Mouse (Mus musculus) heart, adult 8-10 months (tissue): Measurements from ENCODE around the gene Ubr7. TPM values are rescaled to one million over a fixed set of nuclear protein-coding genes. Genes with fewer than 3 reads are reported as not detected.

Source experiments
- DNase-seq: peaks from one replicate; pipeline ENCODE4 v3.0.0; 2022; ENCODE audit warnings: low spot score
- total RNA-seq, 4 experiments: library from RNA; stranded (reverse); gene quantifications; 2 replicates each; pipeline ENCODE4 v1.2.4; 2022

Gene Ubr7
- total RNA-seq = 10 to 100 TPM; 23.1 to 24.9 (median 24.7) TPM

DNA sequence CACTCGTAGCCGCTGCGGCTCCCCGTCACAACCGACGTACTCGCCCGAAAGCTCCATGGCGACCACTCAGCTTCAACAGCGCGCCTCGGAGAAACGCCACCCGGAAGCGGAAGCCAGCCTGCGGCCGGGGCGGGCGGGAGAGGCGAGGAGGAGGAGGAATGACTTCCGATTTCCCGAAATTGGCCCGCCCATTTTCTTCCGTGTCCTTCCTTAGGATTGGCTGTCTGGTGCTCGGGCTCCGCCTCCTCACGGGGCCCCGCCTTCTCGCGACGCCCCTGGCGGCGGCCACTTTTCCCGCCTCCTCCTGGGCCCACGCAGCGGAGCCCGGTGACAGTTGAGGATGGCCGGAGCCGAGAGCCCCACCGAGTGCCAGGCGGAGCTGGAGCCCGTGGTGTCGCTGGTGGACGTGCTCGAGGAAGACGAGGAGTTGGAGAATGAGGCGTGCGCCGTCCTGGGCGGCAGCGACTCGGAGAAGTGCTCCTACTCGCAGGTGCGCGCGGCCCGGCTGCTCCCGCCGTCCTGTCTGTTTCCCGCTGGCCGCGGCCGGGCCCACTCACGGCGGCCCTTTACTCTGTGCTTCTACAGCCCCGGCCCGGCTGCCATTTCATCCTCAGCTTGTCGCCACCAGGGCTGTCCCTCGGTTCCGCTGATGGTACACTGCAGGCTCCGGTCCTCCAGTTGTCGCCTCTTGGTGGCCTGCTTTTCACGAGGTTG is at the start of gene Ubr7, which contains the start of the genes Gm28051 and Gon7:
Ubr7 (plus strand) TSS at position 279 of the 714 bp plus-strand sequence.
Gm28051 (minus strand) TSS at position 77 of the 714 bp plus-strand sequence.
Gon7 (minus strand) TSS at position 115 of the 714 bp plus-strand sequence.
- DNase-seq = peak; percentile 96

DNA sequence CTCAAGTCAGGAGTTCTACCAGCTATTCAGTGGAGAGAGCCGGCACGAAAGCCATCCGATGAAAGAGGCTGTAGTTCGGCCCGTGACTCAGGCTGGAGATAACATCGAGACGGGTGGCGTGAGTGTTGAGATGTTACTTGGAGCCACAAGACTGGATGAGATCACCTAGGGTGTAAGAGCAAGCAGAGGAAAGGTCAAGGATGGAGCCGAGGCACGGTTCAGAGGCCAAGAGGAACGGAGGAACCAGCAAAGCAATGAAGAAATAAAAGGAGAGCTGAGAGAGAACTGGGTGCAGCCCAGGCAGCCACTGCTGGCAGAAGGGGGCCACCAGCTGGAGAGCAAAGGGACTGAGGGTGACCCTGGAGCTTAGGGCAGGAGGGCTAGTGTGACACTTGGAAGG is 49.5 kb upstream of the Ubr7 start:
- peak; percentile 28 for DNase-seq

DNA sequence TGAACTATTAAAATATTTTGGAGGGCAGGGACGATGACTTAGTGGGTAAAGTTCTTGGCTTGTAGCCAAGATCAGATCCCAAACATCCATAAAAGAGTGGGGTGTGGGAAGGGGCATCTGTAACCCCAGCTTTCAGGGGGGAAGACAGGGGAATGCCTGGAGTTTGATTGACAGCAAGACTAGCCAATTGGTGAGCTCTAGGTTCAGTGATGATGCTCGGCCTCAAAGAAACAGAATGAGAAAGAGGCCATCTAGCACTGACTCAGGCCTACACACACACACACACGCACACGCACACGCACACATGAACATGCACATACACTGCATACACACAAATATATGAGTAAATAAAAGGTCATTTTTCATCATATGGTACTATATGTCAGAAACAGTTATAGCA is 47.9 kb upstream of the Ubr7 start:
- no peak for DNase-seq

DNA sequence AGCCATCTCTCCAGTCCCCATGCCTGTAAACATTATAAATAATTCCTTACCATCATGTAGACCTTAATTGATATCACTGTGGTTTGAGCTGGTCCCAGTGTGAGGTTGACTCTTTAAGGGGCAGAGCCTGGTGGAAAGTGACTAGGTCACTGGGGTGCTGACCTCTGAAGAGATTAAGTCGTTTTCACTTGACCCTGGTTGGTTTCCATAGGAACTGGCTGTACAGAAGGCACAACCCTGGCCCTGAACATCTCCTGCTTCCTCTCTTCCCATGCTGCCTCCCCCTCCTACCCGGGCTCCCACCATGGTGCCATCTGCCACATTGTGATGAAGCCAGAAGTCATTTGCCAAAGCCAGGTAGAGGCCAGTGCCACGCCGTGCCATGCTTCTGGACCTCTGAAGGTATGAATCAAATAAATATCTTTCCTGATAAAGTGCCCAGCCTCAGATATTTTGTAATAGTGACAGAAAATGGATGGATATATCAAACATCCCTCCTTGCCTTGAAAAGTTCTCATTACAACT is 46.9 kb upstream of the Ubr7 start:
- DNase-seq = no peak

DNA sequence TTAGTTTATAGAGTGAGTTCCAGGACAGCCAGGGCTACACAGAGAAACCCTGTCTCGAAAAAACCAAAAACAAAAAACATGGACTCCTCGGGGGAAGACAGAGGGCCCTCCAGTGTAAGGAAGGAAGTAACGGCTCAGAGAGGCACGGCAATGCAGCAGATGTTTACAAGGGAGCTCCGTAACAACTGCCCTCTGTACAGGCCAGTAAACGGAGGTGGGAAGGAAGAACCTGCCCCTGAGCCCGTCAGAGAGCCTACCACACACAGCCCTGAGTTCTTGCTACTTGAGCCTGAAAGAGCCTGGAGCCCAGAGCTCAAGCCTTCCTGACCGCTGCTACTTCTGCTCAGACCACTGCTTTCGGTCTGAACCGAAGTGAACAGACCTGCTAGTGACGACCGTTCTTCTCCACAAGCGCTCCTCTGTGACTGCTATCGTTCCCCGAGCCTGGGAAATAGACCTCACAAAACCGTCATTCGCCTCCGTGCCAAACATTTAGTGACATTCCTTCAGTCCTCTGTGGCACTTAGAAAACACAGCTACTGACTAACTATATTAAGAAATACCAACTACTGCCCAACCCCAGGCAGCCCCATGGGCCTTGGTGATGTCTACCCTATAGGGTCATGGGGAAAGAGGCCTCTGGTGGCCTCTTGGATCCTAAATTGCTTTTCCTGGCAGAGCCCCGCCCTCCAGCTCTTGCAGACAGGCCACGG is 44.5 kb upstream of the Ubr7 start:
- no peak for DNase-seq

DNA sequence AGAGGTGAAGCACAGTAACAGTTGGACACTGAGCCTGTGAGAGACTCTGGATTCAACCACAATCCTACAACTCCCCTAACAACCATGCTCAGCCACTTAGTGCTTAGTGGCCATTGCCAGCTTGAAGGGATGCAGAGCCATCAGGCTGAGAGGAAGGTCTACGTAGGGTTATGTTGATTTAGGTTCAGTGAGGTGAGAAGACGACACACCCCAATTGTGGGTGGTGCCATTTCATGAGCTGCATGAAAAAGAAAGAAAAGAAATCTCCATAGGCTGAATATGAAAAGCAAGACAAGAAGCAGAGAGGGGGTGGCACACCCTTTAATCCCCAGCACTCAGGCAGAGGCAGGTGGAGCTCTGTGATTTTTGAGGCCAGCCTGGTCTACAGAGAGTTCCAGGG is 43.7 kb upstream of the Ubr7 start:
- no peak for DNase-seq

DNA sequence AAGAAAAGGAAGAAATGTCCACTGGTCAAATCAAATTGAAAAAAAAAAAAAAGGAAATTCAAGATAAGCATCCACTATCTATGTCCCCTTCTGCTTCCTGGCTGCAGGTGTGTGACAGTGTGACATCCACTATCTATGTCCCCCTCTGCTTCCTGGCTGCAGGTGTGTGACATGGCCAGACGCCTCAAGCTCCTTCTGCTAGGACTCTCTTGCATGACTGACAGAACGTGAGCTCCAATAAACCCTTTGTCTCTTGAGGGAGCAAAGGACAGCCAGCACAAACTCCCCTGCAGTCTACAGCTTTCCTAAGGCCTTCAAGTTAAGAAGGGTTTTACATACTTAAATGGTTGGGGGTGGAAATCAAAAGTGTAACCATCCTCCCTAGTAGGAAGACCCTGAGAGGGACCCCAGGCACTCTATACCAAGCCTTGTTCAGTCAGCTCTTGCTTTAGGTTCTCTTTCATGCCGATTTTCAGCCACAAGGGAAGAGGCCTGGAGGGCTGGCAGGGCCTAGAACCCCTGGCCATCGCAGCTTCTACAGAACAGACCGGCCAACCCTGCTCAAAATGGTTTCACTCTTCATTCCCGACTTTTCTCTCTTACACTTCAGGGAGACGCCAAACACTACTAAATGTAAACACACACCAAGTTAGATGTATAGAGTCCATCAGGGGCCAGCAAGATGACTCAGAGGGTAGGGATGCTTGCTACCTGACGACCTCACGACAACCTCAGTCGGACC is 42.9 kb upstream of the Ubr7 start:
- no peak for DNase-seq

DNA sequence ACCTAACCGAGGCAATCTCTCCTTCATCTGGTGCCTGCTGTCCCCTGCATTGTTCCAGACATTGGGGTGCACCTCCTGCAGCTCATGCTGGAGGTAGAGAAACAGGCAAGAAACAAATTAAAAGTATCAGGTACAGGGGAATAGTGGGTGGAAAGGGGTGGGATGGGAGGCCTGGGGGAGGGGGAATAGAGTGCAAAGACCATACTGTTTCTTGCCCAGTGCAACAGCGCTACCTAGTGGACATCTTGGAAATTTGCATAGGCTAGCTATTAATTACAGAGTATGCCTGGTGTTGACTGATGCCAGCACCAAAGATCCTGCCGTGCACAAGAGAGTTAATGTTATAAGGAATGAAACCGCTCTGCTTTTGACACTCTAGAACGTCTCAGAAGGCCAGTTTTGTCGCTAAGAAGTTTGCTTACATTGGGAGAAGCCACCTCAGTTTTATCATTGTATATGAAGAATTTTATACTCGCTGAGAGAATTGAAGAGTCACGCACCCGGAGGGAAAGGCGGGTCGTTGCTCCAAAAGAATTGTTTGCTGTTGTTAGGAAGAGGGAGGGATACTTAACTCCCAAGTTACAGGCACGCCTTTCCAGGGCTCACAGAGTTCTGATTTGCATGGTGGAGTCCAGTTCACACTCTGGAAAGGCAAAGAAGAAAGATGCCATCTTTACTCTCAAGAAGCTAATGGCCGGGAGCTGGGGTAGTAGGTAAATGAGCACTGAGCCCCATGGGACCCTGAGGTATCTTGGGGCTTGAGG is 38.0 kb upstream of the Ubr7 start:
- DNase-seq = peak; percentile 31

DNA sequence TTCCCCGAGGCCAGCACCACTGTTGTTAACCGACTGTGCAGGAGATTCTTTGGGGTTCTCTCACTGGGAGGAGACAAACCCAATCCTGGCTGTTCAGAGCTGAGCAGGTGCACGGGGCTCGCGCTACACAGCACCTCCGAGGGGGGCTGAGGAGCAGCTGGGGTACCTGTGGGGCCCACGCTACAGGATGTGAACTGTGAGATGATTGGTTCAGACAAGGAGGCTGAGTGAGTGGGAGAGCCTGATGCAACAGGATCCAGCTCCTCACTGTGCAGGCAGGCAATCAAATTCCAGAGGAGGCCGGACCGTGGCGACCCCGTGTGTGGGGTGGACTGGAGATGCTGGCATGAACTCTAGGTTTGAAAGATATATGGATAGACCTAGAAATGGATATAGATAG is 35.3 kb upstream of the Ubr7 start:
- no peak for DNase-seq

DNA sequence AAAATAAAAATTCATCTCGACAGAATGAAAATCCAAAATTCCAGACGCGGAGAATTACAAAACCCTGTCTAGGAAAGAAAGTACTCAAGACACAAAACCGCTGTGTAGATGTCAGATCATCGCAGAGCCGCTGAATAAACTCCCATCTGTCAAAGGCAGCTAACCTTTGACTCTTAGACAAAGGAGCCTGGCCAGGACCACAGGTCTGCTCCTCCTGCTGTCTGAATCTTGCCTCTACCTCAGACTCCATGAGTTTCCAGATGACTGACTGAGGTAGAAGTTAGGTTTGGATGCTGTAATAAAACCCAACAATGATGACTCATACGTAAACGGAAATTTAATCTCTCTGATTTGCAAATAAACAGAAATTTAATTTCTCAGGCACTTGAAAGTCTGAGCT is 34.8 kb upstream of the Ubr7 start:
- no peak for DNase-seq

DNA sequence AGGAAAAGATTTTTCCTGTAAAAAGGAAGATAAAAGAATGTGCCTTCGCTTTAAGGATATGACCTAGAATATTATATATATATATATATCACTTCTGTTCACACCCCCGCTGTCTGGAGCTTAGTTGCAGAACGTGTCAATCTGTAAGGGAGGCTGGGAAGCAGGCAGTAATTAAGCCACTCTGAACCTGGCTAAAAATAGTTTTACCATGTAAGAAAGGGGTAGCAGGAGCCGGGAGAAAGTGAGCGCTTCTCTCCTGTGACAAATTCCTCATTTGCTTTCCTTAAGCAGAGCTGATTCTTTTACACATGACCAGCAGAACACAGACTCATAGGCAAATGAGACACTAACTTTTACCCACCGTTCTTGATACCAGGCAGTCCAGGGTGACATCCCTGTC is 33.9 kb upstream of the Ubr7 start:
- no peak for DNase-seq

DNA sequence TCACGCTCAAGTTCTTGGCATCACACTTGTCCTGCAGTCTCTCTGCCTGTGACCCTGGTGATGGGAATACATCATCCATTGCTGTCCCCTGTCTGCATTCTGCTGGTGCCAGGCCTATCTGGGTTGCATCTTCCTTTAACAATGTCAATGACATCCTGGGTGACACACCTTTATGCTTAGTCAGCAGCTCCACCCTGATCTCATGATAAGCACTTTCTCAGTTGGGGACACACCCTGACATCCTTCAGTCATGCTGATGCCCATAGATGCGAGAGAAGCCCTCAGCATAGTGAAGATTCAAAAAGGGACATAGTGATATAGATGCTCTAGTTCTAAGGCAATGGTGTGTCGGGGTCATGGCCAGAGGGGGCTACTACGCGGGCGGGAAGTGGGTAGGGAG is 32.6 kb upstream of the Ubr7 start:
- no peak for DNase-seq

DNA sequence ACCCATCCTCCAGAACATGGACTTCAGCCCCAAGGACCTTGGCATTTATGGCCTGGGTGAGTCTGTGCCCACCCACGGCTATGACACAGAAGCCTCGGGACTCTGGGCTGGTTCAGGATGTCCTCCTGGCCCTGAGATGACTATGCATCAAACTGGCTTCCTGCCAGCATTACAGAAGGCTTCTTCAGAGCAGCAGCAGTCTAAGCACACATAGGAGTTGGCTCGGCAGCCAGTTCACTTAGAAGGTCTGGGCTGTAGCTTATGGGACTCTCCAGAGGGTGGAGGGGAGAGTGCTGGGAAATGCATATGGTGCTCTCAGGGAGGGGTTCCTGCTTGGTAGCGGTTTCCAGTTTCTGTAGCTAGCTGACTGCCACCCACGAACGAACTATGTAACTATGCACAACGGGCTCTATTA is 32.0 kb upstream of the Ubr7 start:
- DNase-seq = no peak

DNA sequence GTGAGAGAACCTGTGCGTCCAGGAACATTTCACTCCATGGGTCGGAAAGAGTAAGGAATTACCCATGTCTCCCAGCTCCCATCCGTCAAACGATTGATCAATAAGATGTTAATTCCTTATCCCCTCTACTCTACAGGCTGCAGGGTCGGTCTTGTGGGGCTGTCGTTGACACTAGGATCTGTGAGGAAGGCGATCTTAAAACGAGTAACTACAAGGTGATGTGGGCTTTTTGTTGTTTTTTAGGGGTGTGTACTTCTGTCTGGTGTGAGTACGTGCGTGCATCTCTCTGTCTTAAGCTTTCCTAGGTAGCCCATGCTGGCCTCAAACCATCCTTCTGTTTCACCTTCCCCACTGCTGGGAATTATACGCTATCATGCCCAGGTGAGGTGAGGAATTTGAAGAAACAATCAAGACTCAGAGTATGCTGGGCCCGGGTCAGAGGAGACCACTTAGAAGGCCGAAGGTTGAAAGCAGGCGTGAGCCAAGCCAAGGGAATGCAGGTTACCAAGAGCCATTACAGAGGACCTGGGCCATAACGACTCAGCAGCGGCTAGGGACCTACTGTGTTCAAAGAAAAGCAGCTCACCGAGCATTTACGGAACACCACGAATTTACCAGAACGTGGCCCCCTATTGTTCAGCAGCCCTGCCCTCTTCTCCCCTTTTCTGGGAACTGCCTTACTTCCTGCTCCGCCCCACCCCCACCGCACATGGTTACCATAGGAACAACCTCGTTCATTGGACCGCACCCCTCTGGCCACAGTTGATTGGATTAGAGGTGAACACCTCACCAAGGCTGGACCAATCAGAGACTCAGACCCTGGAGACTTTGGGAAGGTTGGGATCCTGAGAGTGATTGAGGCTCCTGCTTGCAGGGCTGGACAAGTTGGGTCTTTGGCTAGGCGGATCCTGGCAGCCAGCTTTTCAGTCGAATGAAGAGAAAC is 27.6 kb upstream of the Ubr7 start:
- DNase-seq = no peak

DNA sequence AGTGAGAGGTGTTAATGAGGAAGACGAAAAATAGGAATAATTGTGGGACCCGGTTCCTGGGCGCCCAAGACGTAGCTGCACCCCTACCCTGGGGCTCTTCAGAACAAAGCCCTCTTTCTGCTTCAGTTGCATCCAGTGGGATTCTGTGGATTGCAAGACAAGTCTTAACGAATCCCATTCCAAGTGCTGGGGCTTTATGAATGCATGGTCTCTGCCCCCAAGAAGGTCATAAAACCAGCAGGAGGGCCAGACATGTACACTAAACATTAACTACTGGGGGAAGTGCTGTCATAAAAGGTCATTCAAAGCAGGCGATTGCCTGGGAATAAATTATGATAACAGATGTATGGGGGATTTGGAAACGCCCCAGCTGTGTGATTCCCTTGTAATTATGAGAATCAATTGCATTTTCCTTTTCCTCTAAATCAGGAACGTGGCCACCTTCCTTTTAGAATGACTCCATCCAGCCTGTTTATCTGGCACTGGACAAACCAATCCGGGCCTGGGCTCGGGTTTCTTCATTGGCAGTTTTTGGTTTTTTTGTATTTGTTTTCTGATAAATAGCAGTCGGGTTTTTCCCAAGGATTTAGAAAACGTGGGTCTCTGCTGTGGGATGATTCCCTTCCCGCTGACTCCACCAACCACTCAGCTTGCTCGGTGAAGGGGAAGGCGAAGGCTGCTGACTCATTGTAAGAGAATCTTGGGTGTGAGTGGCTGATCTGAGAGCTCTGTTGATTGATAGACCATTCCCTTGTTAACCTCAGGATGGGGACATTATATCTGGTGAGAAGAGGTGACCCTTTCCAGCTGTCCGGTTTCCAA is 26.8 kb upstream of the Ubr7 start:
- DNase-seq = no peak

DNA sequence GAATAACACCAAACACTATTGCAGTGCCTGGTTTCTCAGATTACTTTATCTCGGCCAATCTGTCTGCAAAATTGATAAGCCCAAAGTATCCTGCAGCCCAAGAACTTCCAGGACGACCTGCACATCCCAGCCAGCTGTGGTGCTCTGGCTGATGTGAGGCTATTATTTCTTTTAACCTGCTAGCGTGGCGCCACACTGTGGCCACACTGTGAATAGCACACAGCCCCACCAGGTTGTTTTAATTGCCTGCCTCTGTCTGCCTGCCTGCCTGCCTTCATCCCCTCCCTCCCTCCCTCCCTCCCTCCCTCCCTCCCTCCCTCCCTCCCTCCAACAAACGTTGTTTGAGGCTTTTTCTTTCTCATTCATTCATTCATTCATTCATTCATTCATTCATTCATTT is 24.4 kb upstream of the Ubr7 start:
- peak; percentile 47 for DNase-seq

DNA sequence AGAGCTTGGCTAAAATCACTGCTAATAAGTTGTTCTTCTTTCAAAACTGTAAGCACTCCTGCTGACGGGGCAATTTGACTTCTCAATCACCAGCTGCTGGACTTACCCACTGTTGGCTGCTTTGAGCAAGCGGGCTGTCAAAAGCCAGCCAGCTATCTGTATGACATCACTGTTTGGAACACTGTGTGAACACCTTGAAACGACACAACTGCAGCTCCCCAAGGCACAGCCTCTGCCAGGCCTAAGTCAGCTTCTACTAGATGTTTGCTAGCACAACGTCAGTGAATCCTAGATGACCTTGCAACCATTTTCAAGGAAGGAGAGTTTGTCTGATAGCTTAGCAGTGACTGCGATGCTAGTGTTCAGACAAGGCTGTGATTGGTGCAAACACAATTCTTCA is 18.7 kb upstream of the Ubr7 start:
- no peak for DNase-seq

DNA sequence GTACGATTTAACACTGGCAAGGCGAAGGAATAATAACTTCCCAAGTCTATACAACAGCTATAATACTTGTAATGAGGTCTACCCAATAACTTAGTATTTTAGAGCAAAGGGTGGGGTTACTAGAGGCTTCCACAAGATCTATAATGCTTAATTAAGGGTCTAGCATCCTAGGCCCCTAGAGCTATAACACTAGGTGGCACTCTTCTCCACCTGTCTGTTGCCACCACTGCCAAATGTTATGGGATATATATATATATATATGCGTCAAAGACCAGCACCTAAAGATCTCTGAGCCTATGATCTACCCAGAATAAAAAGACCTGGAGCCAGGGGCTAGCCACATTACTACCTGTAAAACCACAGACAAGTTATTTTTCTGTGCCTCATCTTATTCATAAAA is 17.5 kb upstream of the Ubr7 start:
- DNase-seq = no peak

DNA sequence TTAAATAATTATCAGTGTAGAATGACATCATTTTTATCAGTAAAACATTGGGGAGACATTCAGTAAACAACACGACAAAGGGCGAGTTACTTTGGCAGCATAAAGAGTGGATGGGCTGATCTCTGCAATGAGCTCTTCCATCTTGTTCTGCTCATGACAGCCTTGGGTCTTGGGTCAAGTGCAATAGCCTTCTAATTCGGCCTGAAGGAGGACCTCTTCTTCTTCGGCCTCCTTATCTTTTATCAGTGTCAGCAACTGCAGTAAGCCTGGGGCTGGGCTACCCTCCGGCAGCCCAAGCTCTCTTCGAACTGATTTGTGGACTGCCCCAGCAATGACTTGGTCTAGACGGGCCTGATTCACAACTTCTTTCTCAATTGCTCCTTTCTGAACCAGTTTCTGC is 15.7 kb upstream of the Ubr7 start:
- no peak for DNase-seq
